Mouse (Mus musculus) gastrocnemius, postnatal 10 days (tissue): Measurements from ENCODE around the gene Mypop. TPM values are rescaled to one million over a fixed set of nuclear protein-coding genes. Genes with fewer than 3 reads are reported as not detected.

Experiments used
- DNase-seq: peaks from one replicate; pipeline ENCODE4 v3.0.0; 2021; ENCODE audit warnings: mixed read lengths
- total RNA-seq, 2 experiments: library from RNA; stranded (reverse); gene quantifications; 2 replicates each; pipeline ENCODE4 v1.2.3; 2021

The Mypop gene
- total RNA-seq, 2 experiments from 2014 or later, result 2.0 to 3.5 TPM

GRCm38 (mm10) chr7:18989995-18990394, 1.1 kb upstream of the Mypop start:
- DNase-seq, result no peak

DNA sequence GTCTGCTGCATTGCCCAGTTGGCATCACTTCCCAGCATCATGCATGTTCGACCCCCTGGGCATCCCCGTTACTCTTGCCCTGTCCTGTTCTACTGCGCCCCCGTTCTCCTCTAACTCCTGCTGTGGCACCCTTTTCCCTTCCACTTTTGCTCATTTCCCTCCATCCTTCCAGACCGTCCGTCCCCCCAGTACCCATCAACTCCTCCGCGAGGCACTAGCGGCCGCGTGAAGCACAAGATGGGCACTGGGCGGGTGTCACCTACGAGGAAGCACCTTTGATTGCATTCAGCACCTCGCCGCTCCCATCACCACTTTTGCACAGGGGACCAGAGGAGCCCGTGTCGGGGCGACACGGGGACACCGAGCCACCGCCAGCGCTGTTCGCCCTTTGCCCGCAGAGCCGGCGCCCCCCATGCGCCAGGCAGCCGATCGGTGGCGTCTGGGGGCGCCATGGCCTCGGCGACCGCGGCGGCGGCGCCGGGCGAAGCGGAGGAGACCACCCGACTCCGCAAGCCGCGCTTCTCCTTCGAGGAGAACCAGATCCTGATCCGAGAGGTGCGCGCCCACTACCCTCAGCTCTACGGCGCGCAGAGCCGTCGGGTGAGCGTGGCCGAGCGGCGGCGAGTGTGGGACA, 732 bp downstream of the Mypop start:
- no peak for DNase-seq

DNA sequence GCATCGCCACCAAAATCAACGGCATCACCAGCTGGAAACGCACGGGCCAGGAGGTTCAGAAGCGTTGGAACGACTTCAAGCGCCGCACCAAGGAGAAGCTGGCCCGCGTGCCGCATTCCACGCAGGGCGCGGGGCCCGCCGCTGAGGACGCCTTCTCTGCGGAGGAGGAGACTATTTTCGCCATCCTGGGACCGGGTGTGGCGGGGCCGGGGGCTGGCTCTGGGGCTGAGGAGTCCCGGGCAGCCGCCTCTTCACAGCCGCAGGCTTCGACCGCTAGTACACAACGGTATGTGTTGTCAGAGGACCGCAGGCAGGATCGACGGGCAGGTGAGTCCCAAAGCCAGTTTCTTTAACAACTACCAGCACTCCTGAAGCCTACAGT, 1.2 kb downstream of the Mypop start:
- DNase-seq, result peak; percentile 40

DNA sequence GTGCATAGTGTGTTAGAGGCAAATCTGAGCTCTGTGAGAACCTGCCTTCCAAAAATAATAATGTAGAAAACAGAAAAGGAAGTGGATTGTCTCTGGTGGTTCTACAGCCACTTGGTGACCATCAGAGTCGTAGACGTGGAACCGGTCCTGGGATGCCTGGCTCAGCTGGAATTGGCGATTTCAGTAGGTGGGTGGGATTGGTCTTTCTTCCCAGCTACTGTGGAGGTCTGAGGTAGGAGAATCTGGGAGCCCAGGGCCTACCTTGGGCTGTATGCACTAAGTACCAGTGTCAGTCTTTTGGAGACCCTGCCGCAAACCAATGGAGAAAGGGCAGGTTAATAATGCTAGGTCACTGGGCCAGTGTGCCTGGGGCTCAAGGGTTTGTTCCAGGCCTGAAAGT, 2.0 kb downstream of the Mypop start:
- no peak for DNase-seq

GRCm38 (mm10) chr7:18998835-18999234, 7.8 kb downstream of the Mypop start:
- DNase-seq, result no peak

DNA sequence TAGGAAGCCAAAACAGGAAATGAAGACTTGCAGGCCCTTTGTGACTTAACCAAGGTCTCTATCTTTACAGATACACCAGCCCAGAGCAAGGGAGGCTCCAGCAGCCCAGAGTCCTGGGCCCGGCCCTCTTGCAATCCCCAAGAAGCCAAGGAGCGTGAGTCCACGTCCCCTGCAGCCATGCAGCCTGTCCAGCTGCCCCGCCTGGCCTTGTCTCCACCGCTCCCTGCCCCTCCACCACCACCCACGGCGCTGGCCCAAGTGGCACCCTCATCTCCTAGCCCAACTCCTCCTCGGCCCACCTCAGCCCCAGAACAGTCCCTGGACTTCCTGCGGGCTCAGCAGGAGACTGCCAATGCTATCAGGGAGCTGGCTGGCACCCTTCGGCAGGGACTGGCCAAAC, 9.4 kb downstream of the Mypop start:
- DNase-seq, result no peak

DNA sequence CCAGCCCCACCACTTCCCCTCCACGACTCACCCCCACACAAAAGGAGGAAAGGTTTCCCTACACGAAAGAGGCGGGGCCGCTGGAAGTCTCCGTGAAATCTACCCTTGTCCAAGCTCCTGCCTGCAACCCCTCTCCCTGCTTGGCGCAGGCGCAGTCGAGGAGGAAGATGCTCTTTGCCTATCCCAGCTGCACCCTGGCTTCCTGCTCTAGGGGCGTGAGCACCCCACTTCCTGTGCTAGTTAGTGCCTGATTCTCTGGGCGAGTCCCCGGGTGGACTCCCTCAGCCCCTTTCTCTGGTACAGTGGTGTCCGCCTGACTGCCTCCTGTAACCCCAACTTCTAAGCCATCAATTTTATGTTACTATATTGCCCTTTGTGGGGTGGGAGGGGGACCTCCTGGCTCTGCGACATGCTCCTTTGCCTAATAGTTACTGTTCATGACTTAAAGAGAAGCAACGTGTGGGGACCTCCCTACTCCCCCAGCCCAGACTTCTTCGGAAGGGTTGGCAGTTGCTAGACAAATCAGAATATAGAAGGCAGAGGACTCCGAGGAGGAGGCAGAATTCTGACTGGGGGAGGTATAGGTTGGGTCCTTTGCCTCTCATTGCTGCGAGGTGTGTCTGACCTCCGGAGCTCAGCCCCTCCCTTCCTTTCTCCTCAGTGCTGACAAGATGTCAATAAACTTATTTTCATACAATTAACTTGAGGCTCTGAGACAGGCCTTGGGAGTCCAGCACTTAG, 10.2 kb downstream of the Mypop start:
- DNase-seq, result peak; percentile 56

GRCm38 (mm10) chr7:19001807-19002085, 10.7 kb downstream of the Mypop start:
- no peak for DNase-seq

DNA sequence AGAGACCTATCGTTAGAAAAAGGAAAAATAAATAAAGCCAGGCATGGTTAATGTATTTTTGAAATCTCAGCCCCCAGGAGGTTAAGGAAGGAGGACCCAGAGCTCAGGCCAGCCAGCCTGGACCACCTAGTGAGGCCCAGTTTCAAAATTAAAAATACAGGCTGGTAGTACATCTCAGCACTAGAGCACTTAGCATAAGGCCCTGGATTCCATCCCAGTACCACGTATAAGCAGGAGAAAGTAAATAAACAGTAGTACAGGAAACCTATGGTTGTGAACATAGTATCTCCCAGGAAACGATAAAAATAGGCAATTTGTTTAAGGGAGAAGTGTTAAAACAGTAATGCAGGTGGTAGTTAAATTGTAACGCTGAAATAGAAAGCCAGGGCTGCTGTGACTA, 11.1 kb downstream of the Mypop start:
- DNase-seq, result no peak

- DNase-seq, result peak; percentile 50
Measured at GRCm38 (mm10) chr7:19002848-19003498, 11.9 kb downstream of the Mypop start.

GRCm38 (mm10) chr7:19003902-19004630, 13.0 kb downstream of the Mypop start, which contains the start of gene Irf2bp1:
Irf2bp1 (plus strand) TSS chr7:19004044.
- peak; percentile 90 for DNase-seq

GRCm38 (mm10) chr7:19004631-19005079, 13.6 kb downstream of the Mypop start:
- DNase-seq, result peak; percentile 51

DNA sequence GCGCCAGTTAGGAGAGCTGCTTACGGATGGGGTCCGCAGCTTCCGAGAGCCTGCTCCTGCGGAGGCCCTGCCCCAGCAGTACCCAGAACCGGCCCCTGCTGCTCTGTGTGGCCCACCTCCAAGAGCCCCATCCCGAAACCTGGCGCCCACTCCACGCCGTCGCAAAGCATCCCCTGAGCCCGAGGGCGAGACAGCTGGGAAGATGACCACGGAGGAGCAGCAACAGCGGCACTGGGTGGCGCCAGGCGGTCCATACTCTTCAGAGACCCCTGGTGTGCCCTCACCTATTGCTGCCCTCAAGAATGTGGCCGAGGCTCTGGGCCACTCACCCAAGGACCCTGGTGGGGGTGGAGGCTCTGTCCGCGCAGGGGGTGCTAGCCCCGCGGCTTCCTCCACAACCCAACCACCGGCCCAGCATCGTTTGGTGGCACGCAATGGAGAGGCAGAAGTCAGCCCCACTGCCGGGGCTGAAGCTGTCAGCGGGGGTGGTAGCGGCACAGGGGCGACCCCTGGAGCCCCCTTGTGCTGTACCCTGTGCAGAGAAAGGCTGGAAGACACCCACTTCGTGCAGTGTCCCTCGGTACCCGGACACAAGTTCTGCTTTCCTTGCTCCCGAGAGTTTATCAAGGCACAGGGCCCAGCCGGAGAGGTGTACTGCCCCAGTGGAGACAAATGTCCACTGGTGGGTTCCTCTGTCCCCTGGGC, 14.5 kb downstream of the Mypop start:
- DNase-seq, result no peak

DNA sequence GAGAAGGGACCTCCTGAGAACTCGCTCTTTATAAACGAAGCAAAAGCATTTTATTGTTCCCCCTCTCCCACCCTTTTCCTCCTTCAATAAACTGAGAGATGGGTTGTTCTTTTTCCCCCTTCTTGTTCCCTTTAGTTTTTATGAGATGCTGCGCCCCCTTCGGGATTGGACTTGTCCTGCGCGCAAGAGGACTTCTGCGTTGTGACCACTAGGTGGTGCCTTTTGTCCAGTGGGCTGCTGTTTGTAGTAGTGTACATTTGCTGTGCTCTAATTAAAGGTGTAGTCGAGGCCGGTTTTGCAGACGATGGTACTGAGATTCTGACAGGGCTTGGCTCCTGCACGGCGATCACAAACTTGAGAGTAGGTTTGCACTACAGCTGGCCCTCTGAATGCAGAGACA, 15.4 kb downstream of the Mypop start:
- peak; percentile 76 for DNase-seq

- DNase-seq, result no peak
Measured at GRCm38 (mm10) chr7:19007026-19007977, 16.3 kb downstream of the Mypop start.

GRCm38 (mm10) chr7:19010581-19010980, 19.5 kb downstream of the Mypop start:
- no peak for DNase-seq

GRCm38 (mm10) chr7:19012025-19012621, 21.1 kb downstream of the Mypop start:
- DNase-seq, result peak; percentile 47

DNA sequence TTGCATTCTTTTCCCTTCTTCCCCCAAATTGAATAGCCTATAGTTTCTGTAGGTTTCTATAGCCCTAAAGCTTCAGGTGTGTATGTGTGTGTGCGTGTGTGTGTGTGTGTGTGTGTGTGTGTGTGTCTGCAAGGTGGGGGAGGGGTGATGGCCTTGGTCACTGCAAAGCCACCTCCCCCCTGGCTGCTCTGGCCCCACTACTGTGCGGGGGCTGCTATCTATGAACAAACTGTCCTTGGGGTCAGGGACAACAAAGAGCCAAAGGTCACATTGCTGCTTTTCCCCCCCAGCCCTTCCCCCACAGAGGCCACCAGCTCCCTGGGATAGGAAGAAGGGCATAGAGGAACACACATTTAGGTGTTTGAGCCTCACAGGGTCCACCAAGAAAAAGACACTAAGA, 21.8 kb downstream of the Mypop start:
- DNase-seq, result no peak

DNA sequence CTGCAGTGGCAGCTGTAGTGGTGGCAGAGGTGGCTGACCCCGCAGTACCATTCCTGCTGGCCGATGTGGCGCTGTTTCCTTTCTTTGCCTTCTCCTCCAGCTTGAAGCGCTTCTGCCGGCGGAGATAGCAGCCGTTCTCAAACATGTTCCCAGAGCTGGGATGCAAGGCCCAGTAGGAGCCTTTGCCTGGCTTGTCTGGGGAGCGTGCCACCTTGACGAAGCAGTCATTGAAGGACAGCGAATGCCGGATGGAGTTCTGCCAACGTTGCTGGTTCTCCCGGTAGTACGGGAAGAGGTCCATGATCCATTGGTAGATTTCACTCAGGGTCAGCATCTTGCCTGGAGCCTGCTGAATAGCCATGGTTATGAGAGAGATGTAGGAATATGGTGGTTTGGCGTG, 23.4 kb downstream of the Mypop start:
- no peak for DNase-seq

DNA sequence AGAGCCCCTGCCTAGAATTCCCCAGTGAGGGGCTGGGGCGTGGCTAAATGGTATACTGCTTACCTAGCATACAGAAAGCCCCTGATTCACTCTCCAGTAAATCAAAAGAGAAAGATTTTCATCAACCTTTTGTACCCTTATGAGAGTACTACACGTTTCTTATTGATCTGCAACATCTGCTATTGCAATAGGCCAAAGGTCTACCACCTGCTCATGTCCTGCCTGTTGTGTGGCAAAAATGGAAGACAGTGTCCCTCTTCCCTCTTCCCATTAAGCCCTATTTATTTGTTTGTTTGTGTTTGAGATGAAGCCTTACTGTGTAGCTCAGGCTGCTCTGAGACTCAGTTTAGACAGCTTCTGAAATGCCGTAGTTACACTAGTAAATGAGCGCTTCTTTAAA, 25.0 kb downstream of the Mypop start:
- DNase-seq, result no peak

- DNase-seq, result no peak
Measured at GRCm38 (mm10) chr7:19017909-19018308, 26.9 kb downstream of the Mypop start.
